Mouse (Mus musculus) liver, embryonic 16.5 days (tissue): ENCODE data around the gene Galnt9. TPM values are rescaled to one million over a fixed set of nuclear protein-coding genes. Genes with fewer than 3 reads are reported as not detected.

Source experiments
- ATAC-seq: fragments of 200-750 bp; cut with Nextera tagmentation; 2 replicates; pipeline ENCODE4 v1.8.0; 2017; ENCODE audit warnings: low read depth, mild to moderate bottlenecking, moderate number of reproducible peaks, moderate library complexity
- H3K27ac ChIP-seq: fragments of 300-500 bp; sonication (generic); 2 replicates; pipeline ENCODE4 v1.5.1; 2014; ENCODE audit warnings: mild to moderate bottlenecking, low read length
- H3K27me3 ChIP-seq: fragments of 300-500 bp; sonication (generic); 2 replicates; pipeline ENCODE4 v1.6.1; 2014; ENCODE audit warnings: low read depth, low read length, mixed read lengths; ENCODE audit not compliant: control insufficient read depth, insufficient read depth
- H3K36me3 ChIP-seq: fragments of 300-500 bp; sonication (generic); 2 replicates; pipeline ENCODE4 v1.6.1; 2014; ENCODE audit warnings: mild to moderate bottlenecking; ENCODE audit not compliant: control insufficient read depth, insufficient read depth
- H3K4me1 ChIP-seq: fragments of 300-500 bp; sonication (generic); 2 replicates; pipeline ENCODE4 v1.6.1; 2014; ENCODE audit warnings: low read depth, low read length, mixed read lengths; ENCODE audit not compliant: control insufficient read depth
- H3K4me2 ChIP-seq: fragments of 300-500 bp; sonication (generic); 2 replicates; pipeline ENCODE4 v1.6.1; 2014; ENCODE audit warnings: low read depth, low read length, mixed read lengths
- H3K4me3 ChIP-seq: fragments of 300-500 bp; sonication (generic); 2 replicates; pipeline ENCODE4 v1.5.1; 2014; ENCODE audit warnings: low read depth, mild to moderate bottlenecking, low read length
- H3K9ac ChIP-seq: fragments of 300-500 bp; sonication (generic); 2 replicates; pipeline ENCODE4 v1.6.1; 2014; ENCODE audit warnings: low read depth, low read length
- H3K9me3 ChIP-seq: fragments of 300-500 bp; sonication (generic); replicated peaks from 2 replicates; pipeline ENCODE4 v1.6.1; 2016; ENCODE audit warnings: low read length; ENCODE audit not compliant: control insufficient read depth
- WGBS: fragments of 180-500 bp; shearing (Covaris S2); extraction: QIAGEN DNeasy Blood & Tissue Kit; methylation state at CpG from one replicate; pipeline ENCODE4 v1.1.7; 2014; ENCODE audit not compliant: insufficient replicate concordance; 5-methylcytosine and 5-hydroxymethylcytosine counted together
- polyA plus RNA-seq: library from polyadenylated mRNA; unstranded; fragments of >200 nt; fragmentation: Nextera tagmentation; extraction: Ambion mirVana; gene quantifications from 2 replicates; pipeline ENCODE4 v1.2.1, GENCODE M21; 2015

The Galnt9 gene
- polyA plus RNA-seq, 1 experiment from 2014 or later, result 0.11 TPM

GRCm38 (mm10) chr5:110558368-110558767 lies 14.2 kb downstream of the Galnt9 start:
- Histone ChIP-seq H3K9me3 (no peaks in the 10 kb centered on the region), H3K27ac (no peak overlapping the region), H3K36me3 (no peaks in the 10 kb centered on the region), H3K9ac (no peak overlapping the region), H3K4me2 (no peak overlapping the region), H3K4me1 (no peaks in the 10 kb centered on the region), H3K4me3 (no peak overlapping the region), H3K27me3 (no peaks in the 10 kb centered on the region)
- WGBS, result 12% methylated on average over 8 of the region's 8 CpGs
- ATAC-seq, result no peak

DNA sequence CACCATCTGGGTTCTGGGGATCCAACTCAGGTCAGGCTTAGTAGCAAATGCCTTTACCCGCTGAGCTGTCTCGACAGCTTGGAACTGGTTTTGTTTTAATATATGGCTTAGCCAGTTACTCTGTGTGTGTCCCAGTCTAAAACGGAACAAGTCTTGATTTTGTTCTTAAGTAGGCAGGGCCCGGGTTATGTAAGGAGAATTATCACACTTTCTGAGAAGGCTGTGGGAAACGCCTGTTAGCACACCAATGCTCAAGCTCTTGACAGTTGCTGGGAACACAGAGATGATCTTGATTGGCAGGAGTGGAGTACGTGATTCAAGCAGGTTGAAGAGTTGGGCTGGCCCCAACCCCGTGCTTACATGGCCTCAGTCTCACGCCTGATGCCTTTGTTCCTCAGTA lies 15.5 kb downstream of the Galnt9 start:
- ATAC-seq, result no peak
- H3K4me1 ChIP-seq, result no peaks in the 10 kb centered on the region

DNA sequence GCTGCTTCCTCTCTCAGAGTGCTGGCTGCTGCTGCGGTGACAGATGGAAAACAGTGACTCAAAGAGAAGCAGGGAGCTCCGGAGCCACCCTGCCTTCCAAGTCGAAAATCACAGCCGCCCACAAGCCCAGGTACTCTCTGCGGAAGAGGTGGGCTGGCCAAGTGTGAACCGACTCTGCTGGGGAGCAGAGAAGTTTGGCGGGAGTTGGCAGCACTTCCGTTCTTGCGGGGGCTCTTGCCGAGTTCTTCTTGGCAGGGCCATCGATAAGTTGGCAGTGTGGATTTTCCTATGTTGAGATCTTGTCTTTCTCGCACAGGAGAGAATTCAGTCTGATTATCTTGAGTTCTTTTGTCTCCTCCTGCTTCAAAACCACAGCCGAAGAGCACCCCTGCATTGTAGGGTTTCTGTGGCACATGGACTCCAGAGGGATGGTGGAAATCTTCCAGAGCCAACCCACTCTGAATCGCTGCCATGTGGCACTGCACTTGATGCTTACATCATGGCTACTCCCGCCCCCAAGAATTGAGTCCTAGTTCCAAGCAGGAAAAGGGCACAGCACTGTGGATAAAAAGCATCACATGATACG lies 18.7 kb downstream of the Galnt9 start:
- no peak for ATAC-seq
- Histone ChIP-seq H3K4me1 (no peaks in the 10 kb centered on the region), H3K4me2 (no peak overlapping the region), H3K27ac (no peak overlapping the region), H3K36me3 (no peaks in the 10 kb centered on the region), H3K4me3 (no peak overlapping the region), H3K9me3 (no peaks in the 10 kb centered on the region), H3K9ac (no peak overlapping the region), H3K27me3 (no peaks in the 10 kb centered on the region)
- WGBS, result 67% methylated on average over 16 of the region's 16 CpGs

More for the DNA sequence above, 15.5 kb downstream of the Galnt9 start:
- Histone ChIP-seq H3K9ac (no peak overlapping the region), H3K9me3 (no peaks in the 10 kb centered on the region), H3K27me3 (no peaks in the 10 kb centered on the region), H3K4me2 (no peak overlapping the region), H3K36me3 (no peaks in the 10 kb centered on the region), H3K4me3 (no peak overlapping the region), H3K27ac (no peak overlapping the region)
- WGBS, result 73% methylated on average over 8 of the region's 8 CpGs

DNA sequence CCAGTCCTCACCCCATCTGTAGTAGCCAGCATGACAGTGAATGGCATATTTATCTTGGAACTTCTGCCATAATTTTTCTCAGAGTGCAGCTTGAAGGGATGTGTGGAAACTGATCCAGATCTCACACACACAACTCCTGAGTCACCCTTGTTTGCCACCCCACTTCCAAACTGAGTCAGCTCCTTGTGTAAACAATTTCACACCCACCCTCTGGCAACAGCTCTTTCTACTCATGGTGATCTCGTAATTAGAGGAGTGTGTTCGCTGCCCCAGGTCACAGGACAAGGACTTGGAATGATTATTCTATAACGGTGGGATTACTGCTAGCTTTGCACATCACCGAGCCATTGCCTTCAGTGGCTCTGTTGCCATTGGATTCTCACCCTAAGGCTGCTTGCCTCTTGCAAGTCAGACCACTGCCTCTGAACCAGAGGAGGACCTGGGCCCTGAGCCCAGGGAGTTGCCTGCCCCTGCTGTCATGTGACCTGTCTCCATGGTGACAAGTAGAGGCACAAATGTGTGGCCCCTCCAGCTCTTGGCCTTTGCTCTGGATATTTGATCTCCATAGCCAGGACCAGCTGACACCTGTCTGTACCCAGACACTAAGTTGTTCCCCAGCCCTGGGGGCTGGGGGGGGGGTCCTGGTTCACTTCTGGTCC lies 21.0 kb downstream of the Galnt9 start:
- H3K27me3 ChIP-seq, result no peaks in the 10 kb centered on the region
- no peak overlapping the region for H3K4me3 ChIP-seq
- H3K4me1 ChIP-seq, result no peaks in the 10 kb centered on the region
- ATAC-seq, result no peak
- no peak overlapping the region for H3K9ac ChIP-seq
- no peak overlapping the region for H3K27ac ChIP-seq
- no peaks in the 10 kb centered on the region for H3K36me3 ChIP-seq
- H3K4me2 ChIP-seq, result no peak overlapping the region
- 47% methylated on average over 4 of the region's 4 CpGs for WGBS
- H3K9me3 ChIP-seq, result no peaks in the 10 kb centered on the region

DNA sequence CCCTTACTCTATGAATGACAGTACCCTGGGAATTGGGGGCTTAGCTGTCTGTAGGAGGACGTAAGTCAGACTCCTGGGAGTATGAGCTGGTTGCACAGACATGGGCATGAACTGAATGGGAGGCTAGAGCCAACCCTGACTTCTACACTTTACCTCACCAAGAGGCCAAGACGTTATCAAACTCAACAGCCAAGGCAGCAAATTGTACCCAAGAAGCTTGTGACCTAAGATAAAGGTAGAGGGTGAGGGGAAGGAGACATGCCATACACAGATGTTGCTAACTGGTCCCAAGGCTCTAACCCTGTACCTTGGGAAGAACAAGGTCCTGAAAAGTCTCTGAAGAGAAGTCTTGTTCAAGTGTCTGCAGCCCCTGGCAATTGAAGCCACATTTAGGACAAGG lies 23.4 kb downstream of the Galnt9 start:
- no peak overlapping the region for H3K4me2 ChIP-seq
- no peak overlapping the region for H3K27ac ChIP-seq
- no peak overlapping the region for H3K4me3 ChIP-seq
- no peaks in the 10 kb centered on the region for H3K36me3 ChIP-seq
- 39% methylated on average over 2 of the region's 2 CpGs for WGBS
- H3K9me3 ChIP-seq, result no peaks in the 10 kb centered on the region
- ATAC-seq, result peak; percentile 62
- H3K27me3 ChIP-seq, result no peaks in the 10 kb centered on the region
- H3K9ac ChIP-seq, result no peak overlapping the region
- H3K4me1 ChIP-seq, result no peaks in the 10 kb centered on the region

- Histone ChIP-seq H3K4me2 (no peak overlapping the region), H3K36me3 (no peaks in the 10 kb centered on the region), H3K9ac (no peak overlapping the region), H3K4me1 (no peaks in the 10 kb centered on the region), H3K27ac (no peak overlapping the region), H3K4me3 (no peak overlapping the region), H3K9me3 (no peaks in the 10 kb centered on the region), H3K27me3 (no peaks in the 10 kb centered on the region)
- 50% methylated on average over 6 of the region's 6 CpGs for WGBS
- no peak for ATAC-seq
Measured at GRCm38 (mm10) chr5:110574888-110575287, 30.7 kb downstream of the Galnt9 start.

- WGBS, result 61% methylated on average over 4 of the region's 4 CpGs
- H3K27ac ChIP-seq, result no peak overlapping the region
- H3K9me3 ChIP-seq, result no peaks in the 10 kb centered on the region
- H3K4me1 ChIP-seq, result no peaks in the 10 kb centered on the region
- no peak overlapping the region for H3K4me2 ChIP-seq
- no peak for ATAC-seq
- H3K9ac ChIP-seq, result no peak overlapping the region
- no peaks in the 10 kb centered on the region for H3K27me3 ChIP-seq
- no peak overlapping the region for H3K4me3 ChIP-seq
- no peaks in the 10 kb centered on the region for H3K36me3 ChIP-seq
Measured at GRCm38 (mm10) chr5:110579296-110579695, 35.1 kb downstream of the Galnt9 start.

GRCm38 (mm10) chr5:110580569-110581239 lies 36.5 kb downstream of the Galnt9 start:
- no peaks in the 10 kb centered on the region for H3K27me3 ChIP-seq

More at GRCm38 (mm10) chr5:110580569-110581239, 36.5 kb downstream of the Galnt9 start:
- Histone ChIP-seq H3K4me3 (no peak overlapping the region), H3K4me2 (no peak overlapping the region), H3K27ac (no peak overlapping the region), H3K36me3 (no peaks in the 10 kb centered on the region), H3K4me1 (no peaks in the 10 kb centered on the region), H3K9me3 (no peaks in the 10 kb centered on the region), H3K9ac (no peak overlapping the region)
- WGBS, result 73% methylated on average over 19 of the region's 19 CpGs
- no peak for ATAC-seq
